Comparison of ENCODE assay signal across 11 mouse cellular contexts in the genomic region with DNA sequence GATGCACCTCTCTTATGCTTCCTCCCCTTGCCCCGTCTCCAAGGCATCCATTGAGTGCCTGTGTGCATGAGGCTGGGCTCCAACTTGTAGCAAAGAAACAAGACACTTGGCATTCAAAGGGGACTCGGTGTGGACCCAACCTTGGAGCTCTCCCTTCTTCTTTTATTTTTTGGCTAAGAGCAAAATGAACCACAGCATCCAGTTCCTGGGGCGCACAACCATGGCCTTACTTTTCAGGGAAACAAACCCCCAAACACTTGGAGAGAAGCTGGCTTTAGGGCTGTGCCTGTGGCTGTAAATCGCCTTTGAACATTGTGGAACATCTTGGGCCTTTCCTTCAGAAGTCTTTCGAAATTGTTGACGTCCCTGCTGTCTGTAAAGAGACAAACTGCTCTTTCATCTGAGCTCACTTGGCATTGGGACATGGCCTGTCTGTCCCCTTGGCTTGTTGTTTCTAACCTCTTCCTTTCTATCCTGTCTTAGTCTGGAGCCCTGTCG. TPM values are rescaled to one million over a fixed set of nuclear protein-coding genes. Genes with fewer than 3 reads are reported as not detected.
DNase-seq lines count a peak whose midpoint lies in the region; ATAC-seq lines count a peak whose summit lies in the region.
"Had no signal": no experiment of that assay in that cellular context is flagged by ENCODE, and none has a peak within 500 bp of the region (broad histone marks: within the 10 kb centered on the region; RNA-seq: fewer than 3 reads in every experiment).

No protein-coding gene starts in this region.

- DNase-seq in neural tube, embryonic 10.5 days (ENCODE audit: extremely low spot score, low spot score) = no peak
- DNase-seq in frontal cortex, adult 2 months (ENCODE audit: extremely low spot score in 1 of 2, low spot score in 1 of 2) = peak; percentile 38
- DNase-seq in left cerebral cortex, adult 9 months (ENCODE audit: low spot score in 2 of 2) = peak; percentile 32 to 42
- peak; percentile 14 for DNase-seq in skeletal muscle tissue, adult 2 months (ENCODE audit: low read depth, low spot score)
- DNase-seq in Muller cell, postnatal 12 days (ENCODE audit: inconsistent ontology term) = no peak
- DNase-seq: heart, postnatal 14 days; thymus, postnatal 25 days had no signal

- peaks cover 5% of the 10 kb centered on the region; the same call in 1 of the 2 replicates for H3K4me1 ChIP-seq in neural tube, embryonic 14.5 days (ENCODE audit: control insufficient read depth, insufficient read depth, low read length)
- H3K4me1 ChIP-seq: liver, embryonic 12.5 days had no signal

- H3K27ac ChIP-seq in neural tube, embryonic 14.5 days (ENCODE audit: low read depth, low read length) = no peak overlapping the region
- H3K27ac ChIP-seq: kidney, postnatal 0 days; liver, embryonic 12.5 days had no signal

- H3K4me2 ChIP-seq in neural tube, embryonic 14.5 days (ENCODE audit: low read depth, low read length) = no peak overlapping the region
- H3K4me2 ChIP-seq: liver, embryonic 12.5 days had no signal

- WGBS in neural tube, embryonic 14.5 days = 67% methylated on average over 7 of the region's 7 CpGs

- peak; percentile 44; the same call in 1 of the 2 replicates for ATAC-seq in neural tube, embryonic 14.5 days (ENCODE audit: low read depth)
- ATAC-seq in erythroid progenitor cell, adult 5-6 weeks (replicated peaks; ENCODE audit: low FRiP score, poor library complexity, severe bottlenecking) = no peak
- ATAC-seq: liver, embryonic 12.5 days had no signal

- no peak overlapping the region for H3K4me3 ChIP-seq in neural tube, embryonic 14.5 days (ENCODE audit: low read depth, low read length)
- H3K4me3 ChIP-seq: liver, embryonic 12.5 days had no signal

- H3K27me3 ChIP-seq in neural tube, embryonic 14.5 days (ENCODE audit: control insufficient read depth, insufficient read depth, low read length) = no peaks in the 10 kb centered on the region
- H3K27me3 ChIP-seq: liver, embryonic 12.5 days had no signal

- no peaks in the 10 kb centered on the region for H3K9me3 ChIP-seq in neural tube, embryonic 14.5 days (ENCODE audit: control insufficient read depth, low read length)
- H3K9me3 ChIP-seq: liver, embryonic 12.5 days had no signal

- no peaks in the 10 kb centered on the region for H3K36me3 ChIP-seq in neural tube, embryonic 14.5 days (ENCODE audit: control insufficient read depth, insufficient read depth, low read length)
- H3K36me3 ChIP-seq: liver, embryonic 12.5 days had no signal

- no peak overlapping the region for H3K9ac ChIP-seq in neural tube, embryonic 14.5 days (replicated peaks; ENCODE audit: low read depth, low read length)
- H3K9ac ChIP-seq: liver, embryonic 12.5 days had no signal

RNA-seq across cellular contexts. Expression of gene Fam20a, which starts 32.1 kb away (rescaled TPM):
- 4.4 and 7.8 TPM in 2 replicates for polyA plus RNA-seq in neural tube, embryonic 14.5 days (2014; fragmentation: Nextera tagmentation; extraction: Ambion mirVana)
- polyA plus RNA-seq in frontal cortex, adult 2 months (2012; rRNA removed) = 14.6 and 15.8 TPM in 2 replicates
- total RNA-seq in erythroid progenitor cell, adult 5-6 weeks (2015; ENCODE audit: low replicate concordance) = not detected in 2 replicates
- not detected in 2 replicates for total RNA-seq in erythroid progenitor cell, adult 5-6 weeks (2017; ENCODE audit: low replicate concordance)

Comparison
In these comparisons a context has a peak if more than half of its experiments do, and no peak if none do; other contexts are left out.
1. DNase-seq: peak in frontal cortex, adult 2 months (2 of 2), left cerebral cortex, adult 9 months (2 of 2) and skeletal muscle tissue, adult 2 months (single experiment); none in neural tube, embryonic 10.5 days (single experiment) and Muller cell, postnatal 12 days (single experiment).